Comparison of ENCODE assay signal across 15 mouse cellular contexts in genomic region chr3:136802595-136802994, GRCm38 (mm10).
DNase-seq lines count a peak whose midpoint lies in the region; ATAC-seq lines count a peak whose summit lies in the region.
"Had no signal": no experiment of that assay in that cellular context is flagged by ENCODE, and none has a peak within 500 bp of the region (broad histone marks: within the 10 kb centered on the region; RNA-seq: fewer than 3 reads in every experiment).

No protein-coding gene starts in this region.

- H3K4me3 ChIP-seq in heart, embryonic 12.5 days, result no peak overlapping the region
- no peak overlapping the region for H3K4me3 ChIP-seq in hindbrain, embryonic 11.5 days (ENCODE audit: low read depth, low read length)
- H3K4me3 ChIP-seq: heart, embryonic 15.5 days; liver, embryonic 13.5 days; neural tube, embryonic 12.5 days had no signal

- H3K27ac ChIP-seq in heart, embryonic 12.5 days (ENCODE audit: poor library complexity, severe bottlenecking), result no peak overlapping the region
- H3K27ac ChIP-seq in hindbrain, embryonic 11.5 days (ENCODE audit: low read depth, low read length), result no peak overlapping the region
- H3K27ac ChIP-seq: heart, embryonic 15.5 days; liver, embryonic 13.5 days; neural tube, embryonic 12.5 days; stomach, postnatal 0 days had no signal

- peak; percentile 79 to 82 for DNase-seq in heart, adult 18-20 months
- DNase-seq in adrenal gland, postnatal 25 days, result peak; percentile 20
- DNase-seq in cerebellum, postnatal 10 days, result peak; percentile 49 to 60
- DNase-seq in heart, adult 9 months (ENCODE audit: low spot score in 2 of 2), result peak; percentile 67 to 77
- no peak for DNase-seq in T-cell, adult 2 months (ENCODE audit: low spot score)
- no peak for DNase-seq in hindbrain, embryonic 11.5 days (ENCODE audit: low spot score)
- DNase-seq: kidney, adult 18-20 months; liver, embryonic 13.5 days; right cerebral cortex, postnatal 14 days had no signal

- H3K36me3 ChIP-seq in heart, embryonic 12.5 days, result peaks cover 18% of the 10 kb centered on the region; the same call in 1 of the 2 replicates
- H3K36me3 ChIP-seq in hindbrain, embryonic 11.5 days (ENCODE audit: control insufficient read depth, insufficient read depth, low read length), result no peaks in the 10 kb centered on the region
- H3K36me3 ChIP-seq: heart, embryonic 15.5 days; liver, embryonic 13.5 days had no signal

- H3K9me3 ChIP-seq in heart, embryonic 12.5 days (replicated peaks), result no peaks in the 10 kb centered on the region
- H3K9me3 ChIP-seq in hindbrain, embryonic 11.5 days (ENCODE audit: control insufficient read depth, low read length), result no peaks in the 10 kb centered on the region
- H3K9me3 ChIP-seq: heart, embryonic 15.5 days; liver, embryonic 13.5 days; neural tube, embryonic 12.5 days had no signal

- WGBS in heart, embryonic 12.5 days, result 81% methylated on average over 4 of the region's 4 CpGs
- WGBS in hindbrain, embryonic 11.5 days, result 79% methylated on average over 4 of the region's 4 CpGs

- no peaks in the 10 kb centered on the region for H3K4me1 ChIP-seq in heart, embryonic 12.5 days (replicated peaks)
- no peaks in the 10 kb centered on the region for H3K4me1 ChIP-seq in hindbrain, embryonic 11.5 days (replicated peaks; ENCODE audit: control insufficient read depth, insufficient read depth, low read length)
- H3K4me1 ChIP-seq: heart, embryonic 15.5 days; liver, embryonic 13.5 days; neural tube, embryonic 12.5 days had no signal

- H3K27me3 ChIP-seq in heart, embryonic 12.5 days (replicated peaks), result no peaks in the 10 kb centered on the region
- H3K27me3 ChIP-seq in hindbrain, embryonic 11.5 days (ENCODE audit: control insufficient read depth, insufficient read depth, low read length), result no peaks in the 10 kb centered on the region
- H3K27me3 ChIP-seq: CH12.LX; heart, embryonic 15.5 days; liver, embryonic 13.5 days; neural tube, embryonic 12.5 days had no signal

- no peak overlapping the region for H3K9ac ChIP-seq in heart, embryonic 12.5 days
- no peak overlapping the region for H3K9ac ChIP-seq in hindbrain, embryonic 11.5 days (ENCODE audit: low read depth, low read length)
- H3K9ac ChIP-seq: heart, embryonic 15.5 days; liver, embryonic 13.5 days; neural tube, embryonic 12.5 days had no signal

- H3K4me2 ChIP-seq in heart, embryonic 12.5 days, result no peak overlapping the region
- H3K4me2 ChIP-seq in hindbrain, embryonic 11.5 days (replicated peaks; ENCODE audit: low read depth, low read length), result no peak overlapping the region
- H3K4me2 ChIP-seq: heart, embryonic 15.5 days; liver, embryonic 13.5 days; neural tube, embryonic 12.5 days had no signal

- ATAC-seq in heart, embryonic 12.5 days (ENCODE audit: insufficient number of reproducible peaks, low FRiP score), result no peak
- ATAC-seq in megakaryocyte progenitor cell, adult 5-6 weeks (replicated peaks; ENCODE audit: poor library complexity), result no peak
- ATAC-seq in hindbrain, embryonic 11.5 days (ENCODE audit: low FRiP score), result no peak

Comparison
In these comparisons a context has a peak if more than half of its experiments do, and no peak if none do; other contexts are left out.
1. DNase-seq: peak in heart, adult 18-20 months (2 of 2), adrenal gland, postnatal 25 days (single experiment), cerebellum, postnatal 10 days (2 of 2) and heart, adult 9 months (2 of 2); none in T-cell, adult 2 months (single experiment) and hindbrain, embryonic 11.5 days (single experiment).